Mouse (Mus musculus): Measurements from ENCODE around the gene Gm4985. TPM values are rescaled to one million over a fixed set of nuclear protein-coding genes. Genes with fewer than 3 reads are reported as not detected.
"Not testable (repeated sequence)": the region's sequence is repeated elsewhere in the genome, so short reads cannot be mapped to it uniquely, and the experiment has no call there.

Gm4985 gene
- total RNA-seq (2021), result not detected

DNA sequence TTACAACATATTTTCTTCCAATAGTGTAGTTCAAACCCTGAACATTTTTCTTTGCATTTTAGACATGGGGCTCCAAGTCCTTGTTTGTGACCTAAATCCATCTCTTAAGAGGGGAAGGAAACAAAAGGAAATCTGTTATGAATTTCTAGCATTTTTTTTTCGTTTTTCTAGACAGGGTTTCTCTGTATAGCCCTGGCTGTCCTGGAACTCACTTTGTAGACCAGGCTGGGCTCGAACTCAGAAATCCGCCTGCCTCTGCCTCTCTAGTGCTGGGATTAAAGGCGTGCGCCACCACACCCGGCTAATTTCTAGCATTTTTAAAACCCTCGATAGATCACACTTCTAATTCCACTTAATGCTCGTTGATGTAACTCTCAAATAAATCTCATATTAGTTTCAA lies at the start of gene Gm4985:
Gene Gm4985 (minus strand): TSS at position 101 of the 400 bp plus-strand sequence.
- DNase-seq (ENCODE audit: low spot score in 2 of 2); intact Hi-C loops (cut with DNase I): not testable (repeated sequence)

DNA sequence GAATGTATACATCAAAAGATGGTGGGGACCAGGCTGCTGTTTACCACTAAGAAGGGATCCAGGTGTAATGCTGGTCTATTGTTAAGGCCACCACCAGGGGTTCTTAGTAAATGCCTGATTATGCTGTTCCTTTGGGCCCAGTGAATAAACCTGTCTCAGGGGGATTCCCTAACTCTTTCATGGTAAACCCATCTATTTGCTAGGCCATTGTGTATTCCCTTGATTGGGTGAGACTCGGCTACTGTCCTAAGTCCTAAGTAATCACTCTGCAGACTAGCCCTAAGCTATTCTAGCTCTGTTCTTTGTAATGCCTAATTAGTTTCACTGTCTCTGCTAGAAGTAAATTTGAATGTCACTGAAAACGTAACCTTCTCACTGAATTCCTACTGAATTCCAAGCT lies 4.6 kb downstream of the Gm4985 start:
- intact Hi-C loops (cut with DNase I), result no loop called here
- no peak for DNase-seq (ENCODE audit: low spot score in 2 of 2)

Small RNA genes lying within 50 kb of the gene (microRNA-seq; reads per million reads assigned to microRNA genes)
- gene Gm25299, result 0 reads per million in 2 experiments

Other genes starting within 250 kb of the Gm4985 start
- not detected for gene Gm4907, start 76.4 kb downstream of the Gm4985 start, total RNA-seq (2021)

Data from left cerebral cortex, postnatal 25 days (tissue).